Mouse (Mus musculus): ENCODE results near the gene Zfpm1. TPM values are rescaled to one million over a fixed set of nuclear protein-coding genes. Genes with fewer than 3 reads are reported as not detected.

Gene Zfpm1
- polyA plus RNA-seq, 1 experiment from 2014 or later, result 2.1 TPM

DNA sequence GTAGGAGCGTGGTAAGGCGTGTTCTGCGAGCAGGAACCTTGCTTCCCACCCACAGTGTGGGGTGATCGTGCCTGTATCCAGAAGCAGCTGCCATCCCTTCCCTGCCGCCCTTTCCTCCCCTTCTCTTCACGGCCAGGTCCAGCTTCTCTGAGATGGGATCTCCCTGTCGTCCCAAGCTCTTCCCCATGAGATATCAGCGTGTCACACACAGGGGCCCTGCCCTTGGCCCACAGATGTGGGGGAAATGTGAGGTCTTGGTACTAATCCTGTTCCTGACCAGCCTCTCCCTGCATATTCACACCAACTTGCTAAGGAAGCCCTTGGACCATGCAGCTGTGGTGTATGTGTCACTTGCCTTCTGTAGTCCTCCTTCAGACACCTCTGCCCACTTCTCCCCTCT, 5.8 kb downstream of the Zfpm1 start:
- no peak overlapping the region for H3K9ac ChIP-seq (ENCODE audit: low read length)
- no peaks in the 10 kb centered on the region for H3K9me3 ChIP-seq (replicated peaks; ENCODE audit: control insufficient read depth, low read length)
- no peaks in the 10 kb centered on the region for H3K36me3 ChIP-seq (ENCODE audit: control insufficient read depth, insufficient read depth, low read length)
- H3K27me3 ChIP-seq (ENCODE audit: control insufficient read depth, insufficient read depth, low read length), result no peaks in the 10 kb centered on the region
- H3K4me1 ChIP-seq (ENCODE audit: control insufficient read depth, insufficient read depth, low read length), result peaks cover 48% of the 10 kb centered on the region
- no peak overlapping the region for H3K4me3 ChIP-seq (replicated peaks; ENCODE audit: low read length)
- H3K4me2 ChIP-seq (ENCODE audit: low read depth, low read length), result no peak overlapping the region
- ATAC-seq (ENCODE audit: insufficient read depth, low FRiP score), result no peak
- 75% methylated on average over 8 of the region's 8 CpGs for WGBS
- no peak overlapping the region for H3K27ac ChIP-seq (ENCODE audit: low read length)

DNA sequence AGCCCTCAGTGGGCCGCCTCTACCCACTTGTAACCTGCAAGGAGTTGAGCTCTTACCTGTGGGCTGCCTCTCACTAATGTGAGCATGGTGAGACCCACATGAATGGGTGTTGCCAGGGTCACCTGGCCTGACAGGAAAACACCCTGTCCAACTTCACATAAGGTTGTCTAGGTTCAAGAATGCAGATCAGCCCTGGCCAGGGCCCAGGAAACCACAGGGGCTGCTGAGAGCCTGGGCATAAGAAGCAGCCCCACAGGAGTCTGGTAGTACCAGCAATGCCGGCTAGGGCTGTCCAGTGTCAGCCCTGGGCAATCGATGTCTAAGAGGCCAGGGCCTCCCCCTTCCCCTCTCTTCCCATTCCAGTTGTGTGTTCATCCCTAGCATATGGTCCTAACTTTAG, 6.4 kb downstream of the Zfpm1 start:
- Histone ChIP-seq H3K9me3 (replicated peaks; ENCODE audit: control insufficient read depth, low read length) (no peaks in the 10 kb centered on the region), H3K9ac (ENCODE audit: low read length) (no peak overlapping the region), H3K36me3 (ENCODE audit: control insufficient read depth, insufficient read depth, low read length) (no peaks in the 10 kb centered on the region), H3K27ac (ENCODE audit: low read length) (no peak overlapping the region), H3K27me3 (ENCODE audit: control insufficient read depth, insufficient read depth, low read length) (no peaks in the 10 kb centered on the region), H3K4me1 (ENCODE audit: control insufficient read depth, insufficient read depth, low read length) (peaks cover 47% of the 10 kb centered on the region), H3K4me3 (replicated peaks; ENCODE audit: low read length) (no peak overlapping the region), H3K4me2 (ENCODE audit: low read depth, low read length) (no peak overlapping the region)
- no peak for ATAC-seq (ENCODE audit: insufficient read depth, low FRiP score)
- WGBS, result 72% methylated on average over 3 of the region's 3 CpGs

DNA sequence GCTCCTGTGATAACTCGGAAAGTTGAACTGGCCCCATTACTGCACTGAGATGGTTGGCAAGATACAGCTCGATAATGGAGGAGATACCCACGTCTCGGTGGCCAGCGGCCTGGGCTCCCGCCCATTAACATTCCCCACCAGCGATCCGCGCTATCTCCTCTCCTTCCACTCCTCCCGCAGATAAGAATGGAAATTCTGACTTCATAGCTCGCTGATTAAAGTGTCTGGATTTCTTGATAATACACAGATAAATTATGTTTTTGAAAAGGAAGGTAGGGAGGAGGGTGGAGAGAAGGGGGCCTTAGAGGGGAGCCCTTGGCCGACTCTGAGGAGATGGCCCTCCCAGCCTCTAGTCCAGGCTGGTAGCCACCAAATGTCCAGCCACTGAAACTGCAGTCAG, 9.1 kb downstream of the Zfpm1 start:
- H3K4me1 ChIP-seq (ENCODE audit: control insufficient read depth, insufficient read depth, low read length), result peaks cover 45% of the 10 kb centered on the region

DNA sequence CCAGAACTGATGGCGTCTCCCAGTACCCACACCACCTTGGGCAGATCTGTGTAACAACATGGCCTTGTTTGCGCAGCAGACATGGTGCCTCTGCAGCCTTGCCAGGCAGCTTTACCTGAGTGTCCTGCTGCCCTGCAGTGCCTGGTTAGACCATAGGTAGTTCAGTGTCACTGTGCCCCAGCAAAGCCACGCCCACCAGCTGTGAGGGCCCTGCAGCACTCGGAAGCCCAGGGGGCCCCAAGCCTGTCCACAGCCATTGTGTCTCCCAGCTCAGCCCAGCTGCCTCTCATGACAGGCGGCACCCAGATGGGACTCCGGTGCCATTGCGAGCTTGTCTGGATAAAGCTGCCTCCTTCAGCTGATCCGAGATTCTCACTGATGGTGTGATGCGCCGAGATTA, 9.6 kb downstream of the Zfpm1 start:
- no peak overlapping the region for H3K9ac ChIP-seq (ENCODE audit: low read length)
- H3K27ac ChIP-seq (ENCODE audit: low read length), result no peak overlapping the region
- H3K36me3 ChIP-seq (ENCODE audit: control insufficient read depth, insufficient read depth, low read length), result no peaks in the 10 kb centered on the region
- peaks cover 46% of the 10 kb centered on the region for H3K4me1 ChIP-seq (ENCODE audit: control insufficient read depth, insufficient read depth, low read length)
- no peak overlapping the region for H3K4me2 ChIP-seq (ENCODE audit: low read depth, low read length)
- H3K27me3 ChIP-seq (ENCODE audit: control insufficient read depth, insufficient read depth, low read length), result no peaks in the 10 kb centered on the region
- WGBS, result 57% methylated on average over 10 of the region's 10 CpGs
- H3K4me3 ChIP-seq (replicated peaks; ENCODE audit: low read length), result no peak overlapping the region
- ATAC-seq (ENCODE audit: insufficient read depth, low FRiP score), result no peak
- no peaks in the 10 kb centered on the region for H3K9me3 ChIP-seq (replicated peaks; ENCODE audit: control insufficient read depth, low read length)

More for the DNA sequence above, 9.1 kb downstream of the Zfpm1 start:
- Histone ChIP-seq H3K27me3 (ENCODE audit: control insufficient read depth, insufficient read depth, low read length) (no peaks in the 10 kb centered on the region), H3K27ac (ENCODE audit: low read length) (0 out of 2 replicates have a peak overlapping the region, but pooled peaks have one; percentile 38), H3K4me2 (ENCODE audit: low read depth, low read length) (no peak overlapping the region), H3K9ac (ENCODE audit: low read length) (peak overlapping the region; percentile 43; the same call in 1 of the 2 replicates), H3K36me3 (ENCODE audit: control insufficient read depth, insufficient read depth, low read length) (no peaks in the 10 kb centered on the region), H3K4me3 (replicated peaks; ENCODE audit: low read length) (no peak overlapping the region), H3K9me3 (replicated peaks; ENCODE audit: control insufficient read depth, low read length) (no peaks in the 10 kb centered on the region)
- no peak for ATAC-seq (ENCODE audit: insufficient read depth, low FRiP score)
- 47% methylated on average over 12 of the region's 12 CpGs for WGBS

DNA sequence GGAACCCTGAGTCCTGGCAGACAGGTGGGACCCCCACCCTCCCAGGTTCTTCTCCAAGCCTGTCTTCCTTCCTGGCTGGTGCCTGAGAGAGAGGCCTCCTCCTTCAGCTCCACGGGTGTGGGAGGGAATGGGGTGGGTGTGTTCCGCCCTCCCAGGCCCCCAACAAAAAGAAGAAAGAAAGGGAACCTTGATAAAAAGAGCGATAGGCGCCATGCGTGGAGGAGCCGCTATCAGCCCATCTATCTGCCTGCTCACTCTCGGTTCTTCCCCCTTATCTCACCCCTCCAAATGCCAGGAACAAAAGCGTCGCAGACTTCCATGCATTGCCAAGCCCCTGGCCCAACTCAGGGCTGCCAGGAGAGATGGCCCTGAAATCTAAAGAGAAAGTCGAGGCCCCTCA, 11.5 kb downstream of the Zfpm1 start:
- Histone ChIP-seq H3K27ac (ENCODE audit: low read length) (no peak overlapping the region; the same call in 1 of the 2 replicates), H3K9me3 (replicated peaks; ENCODE audit: control insufficient read depth, low read length) (no peaks in the 10 kb centered on the region), H3K4me3 (replicated peaks; ENCODE audit: low read length) (no peak overlapping the region), H3K4me1 (ENCODE audit: control insufficient read depth, insufficient read depth, low read length) (peaks cover 56% of the 10 kb centered on the region), H3K9ac (ENCODE audit: low read length) (no peak overlapping the region; the same call in 1 of the 2 replicates), H3K4me2 (ENCODE audit: low read depth, low read length) (no peak overlapping the region), H3K36me3 (ENCODE audit: control insufficient read depth, insufficient read depth, low read length) (no peaks in the 10 kb centered on the region), H3K27me3 (ENCODE audit: control insufficient read depth, insufficient read depth, low read length) (no peaks in the 10 kb centered on the region)
- WGBS, result 50% methylated on average over 9 of the region's 10 CpGs
- ATAC-seq (ENCODE audit: insufficient read depth, low FRiP score), result no peak

DNA sequence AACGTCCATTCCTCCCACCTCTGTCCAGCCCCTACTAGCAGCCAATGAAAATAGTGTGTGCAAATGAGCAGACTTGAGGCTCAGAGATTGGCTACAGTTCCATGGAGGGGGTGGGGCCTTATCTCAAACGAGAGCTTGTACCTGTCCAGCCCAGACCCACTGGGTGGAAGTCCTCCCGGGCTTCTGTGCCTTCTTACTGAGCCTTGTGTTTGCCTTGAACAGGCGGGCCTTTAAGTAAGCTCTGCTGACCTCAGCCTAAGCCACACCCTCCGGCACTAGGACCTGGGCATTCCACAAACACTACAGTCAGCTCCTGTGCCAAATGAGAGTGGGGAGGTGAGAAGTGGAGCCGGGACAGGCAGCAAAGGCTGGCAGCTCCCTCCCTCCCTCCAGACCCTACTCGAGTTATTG, 12.3 kb downstream of the Zfpm1 start:
- H3K9me3 ChIP-seq (replicated peaks; ENCODE audit: control insufficient read depth, low read length), result no peaks in the 10 kb centered on the region
- H3K4me3 ChIP-seq (replicated peaks; ENCODE audit: low read length), result no peak overlapping the region
- 2% methylated on average over 7 of the region's 7 CpGs for WGBS
- peak overlapping the region; percentile 26; the same call in 1 of the 2 replicates for H3K4me2 ChIP-seq (ENCODE audit: low read depth, low read length)
- peak overlapping the region; percentile 76 for H3K27ac ChIP-seq (ENCODE audit: low read length)
- no peak overlapping the region for H3K9ac ChIP-seq (ENCODE audit: low read length)
- no peaks in the 10 kb centered on the region for H3K27me3 ChIP-seq (ENCODE audit: control insufficient read depth, insufficient read depth, low read length)
- H3K36me3 ChIP-seq (ENCODE audit: control insufficient read depth, insufficient read depth, low read length), result no peaks in the 10 kb centered on the region
- peak; percentile 91 for ATAC-seq (ENCODE audit: insufficient read depth, low FRiP score)
- peaks cover 61% of the 10 kb centered on the region for H3K4me1 ChIP-seq (ENCODE audit: control insufficient read depth, insufficient read depth, low read length)

DNA sequence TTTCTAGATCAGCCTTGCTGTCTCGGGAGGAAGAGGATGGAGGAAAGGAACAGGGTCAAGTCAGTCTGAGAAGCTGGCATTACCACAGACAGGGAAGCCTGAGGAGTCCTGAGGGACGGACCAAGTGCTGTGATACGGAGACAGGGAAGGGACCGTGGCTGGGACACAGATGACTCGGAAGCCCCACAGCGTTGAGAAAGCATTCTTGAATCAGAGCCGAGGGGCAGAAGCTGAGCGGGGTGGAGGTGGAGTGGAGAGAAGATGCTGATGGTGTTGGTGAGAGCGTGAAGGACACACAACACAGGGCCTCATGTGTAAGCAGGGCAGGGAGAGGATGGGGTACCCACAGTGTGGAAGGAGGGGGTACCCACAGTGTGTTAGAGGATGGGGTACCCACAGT, 13.4 kb downstream of the Zfpm1 start:
- peaks cover 61% of the 10 kb centered on the region for H3K4me1 ChIP-seq (ENCODE audit: control insufficient read depth, insufficient read depth, low read length)
- no peak for ATAC-seq (ENCODE audit: insufficient read depth, low FRiP score)

DNA sequence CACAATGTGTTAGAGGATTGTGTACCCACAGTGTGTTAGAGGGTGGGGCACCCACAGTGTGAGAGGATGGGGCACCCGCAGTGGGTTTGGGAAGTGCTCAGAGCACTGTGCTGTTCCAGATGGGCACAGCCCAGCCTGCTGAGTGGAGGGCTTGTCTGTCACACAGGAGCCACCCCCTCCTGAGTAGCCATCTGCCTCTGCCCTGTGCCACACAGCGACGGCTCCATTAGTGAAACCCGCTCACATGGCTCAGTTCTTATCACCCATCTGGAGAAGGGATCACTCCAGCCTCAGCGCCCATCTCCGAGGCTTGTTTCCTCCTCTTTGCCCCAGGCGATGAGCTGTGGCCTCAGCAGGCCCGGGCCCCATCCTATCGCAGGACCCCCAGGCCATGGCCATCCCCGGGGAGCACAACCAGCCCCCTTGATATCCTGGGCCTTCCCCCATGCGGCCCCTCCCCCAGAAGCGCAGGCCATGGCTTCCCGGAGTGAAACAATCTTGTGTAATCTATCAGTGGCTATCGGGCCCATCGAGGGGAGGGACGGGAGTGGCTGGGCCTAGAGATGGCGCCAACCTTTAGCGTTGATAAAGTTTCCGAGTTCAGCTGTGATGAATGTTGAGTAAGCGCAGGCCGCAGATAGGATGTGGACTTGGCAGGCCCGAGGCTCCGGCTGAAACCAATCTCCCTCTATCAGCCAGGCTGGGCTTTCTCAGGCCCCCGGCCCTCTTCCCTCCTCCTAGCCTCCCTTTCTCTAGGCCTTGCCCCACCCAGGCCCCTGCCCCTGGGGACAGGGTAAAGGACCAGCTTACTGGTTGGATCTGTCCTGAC, 14.4 kb downstream of the Zfpm1 start:
- WGBS, result 22% methylated on average over 24 of the region's 24 CpGs
- H3K4me2 ChIP-seq (ENCODE audit: low read depth, low read length), result 0 out of 2 replicates have a peak overlapping the region, but pooled peaks have one; percentile 0
- ATAC-seq (ENCODE audit: insufficient read depth, low FRiP score), result peak; percentile 35
- no peaks in the 10 kb centered on the region for H3K36me3 ChIP-seq (ENCODE audit: control insufficient read depth, insufficient read depth, low read length)
- peak overlapping the region; percentile 65 for H3K9ac ChIP-seq (ENCODE audit: low read length)
- H3K4me3 ChIP-seq (replicated peaks; ENCODE audit: low read length), result no peak overlapping the region
- H3K27ac ChIP-seq (ENCODE audit: low read length), result peak overlapping the region; percentile 90
- no peaks in the 10 kb centered on the region for H3K9me3 ChIP-seq (replicated peaks; ENCODE audit: control insufficient read depth, low read length)
- H3K27me3 ChIP-seq (ENCODE audit: control insufficient read depth, insufficient read depth, low read length), result no peaks in the 10 kb centered on the region
- H3K4me1 ChIP-seq (ENCODE audit: control insufficient read depth, insufficient read depth, low read length), result peaks cover 54% of the 10 kb centered on the region

More for the DNA sequence above, 13.4 kb downstream of the Zfpm1 start:
- 65% methylated on average over 9 of the region's 9 CpGs for WGBS
- Histone ChIP-seq H3K9ac (ENCODE audit: low read length) (peak overlapping the region; percentile 18; the same call in 1 of the 2 replicates), H3K4me3 (replicated peaks; ENCODE audit: low read length) (no peak overlapping the region), H3K27me3 (ENCODE audit: control insufficient read depth, insufficient read depth, low read length) (no peaks in the 10 kb centered on the region), H3K9me3 (replicated peaks; ENCODE audit: control insufficient read depth, low read length) (no peaks in the 10 kb centered on the region), H3K36me3 (ENCODE audit: control insufficient read depth, insufficient read depth, low read length) (no peaks in the 10 kb centered on the region), H3K4me2 (ENCODE audit: low read depth, low read length) (no peak overlapping the region), H3K27ac (ENCODE audit: low read length) (0 out of 2 replicates have a peak overlapping the region, but pooled peaks have one; percentile 76)

DNA sequence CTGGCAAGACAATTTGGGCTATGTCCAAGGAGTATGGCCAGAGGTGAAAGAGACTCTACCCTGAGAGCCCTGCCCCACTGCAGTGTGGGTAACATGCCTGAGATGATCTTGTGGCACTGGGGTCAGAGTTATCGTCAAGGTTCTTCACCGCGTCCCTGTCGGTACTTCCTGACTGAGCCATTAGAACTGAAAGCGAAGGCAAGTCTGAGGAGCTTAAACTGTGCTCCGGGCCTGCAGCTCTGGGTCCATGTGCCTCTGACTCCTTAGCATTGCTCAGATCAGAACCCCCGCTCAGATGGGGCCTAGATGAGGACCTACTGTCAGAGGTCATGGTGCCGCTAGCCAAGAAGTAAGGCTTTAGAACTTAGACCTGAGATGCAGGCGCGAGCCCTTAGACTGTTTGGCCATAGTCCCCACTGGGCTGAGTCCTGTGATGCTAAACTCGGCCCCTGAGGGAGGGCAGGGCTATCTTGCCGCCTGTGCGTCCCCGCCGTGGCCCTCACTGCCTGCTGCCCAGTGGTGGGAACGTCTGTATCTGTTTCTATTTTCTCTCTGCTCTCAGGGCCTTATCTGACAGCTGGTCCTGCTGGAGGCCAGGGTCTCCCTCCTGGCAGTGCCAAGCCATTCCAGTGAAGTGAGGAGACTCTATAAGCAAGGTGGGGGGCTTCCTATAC, 17.8 kb downstream of the Zfpm1 start:
- Histone ChIP-seq H3K36me3 (ENCODE audit: control insufficient read depth, insufficient read depth, low read length) (no peaks in the 10 kb centered on the region), H3K9ac (ENCODE audit: low read length) (no peak overlapping the region), H3K4me3 (replicated peaks; ENCODE audit: low read length) (no peak overlapping the region), H3K27me3 (ENCODE audit: control insufficient read depth, insufficient read depth, low read length) (no peaks in the 10 kb centered on the region), H3K4me1 (ENCODE audit: control insufficient read depth, insufficient read depth, low read length) (peaks cover 52% of the 10 kb centered on the region), H3K4me2 (ENCODE audit: low read depth, low read length) (no peak overlapping the region), H3K27ac (ENCODE audit: low read length) (no peak overlapping the region), H3K9me3 (replicated peaks; ENCODE audit: control insufficient read depth, low read length) (no peaks in the 10 kb centered on the region)
- ATAC-seq (ENCODE audit: insufficient read depth, low FRiP score), result no peak
- 68% methylated on average over 16 of the region's 16 CpGs for whole genome bisulfite sequencing

Measured in stomach, embryonic 16.5 days (tissue).